Mouse (Mus musculus) forebrain, embryonic 10.5 days (tissue): ENCODE results near the gene Cabs1. TPM values are rescaled to one million over a fixed set of nuclear protein-coding genes. Genes with fewer than 3 reads are reported as not detected.

Experiments used
- DNase-seq: peaks from one replicate; pipeline ENCODE4 v3.0.0-alpha.2; 2017; ENCODE audit warnings: low spot score; ENCODE audit errors: extremely low spot score
- H3K27ac ChIP-seq: fragments of 300-500 bp; sonication (generic); 2 replicates; pipeline ENCODE4 v1.5.1; 2016; ENCODE audit warnings: mild to moderate bottlenecking
- H3K27me3 ChIP-seq: fragments of 300-500 bp; sonication (generic); 2 replicates; pipeline ENCODE4 v1.6.1; 2016; ENCODE audit warnings: mild to moderate bottlenecking; ENCODE audit not compliant: poor library complexity, severe bottlenecking
- H3K36me3 ChIP-seq: fragments of 300-500 bp; sonication (generic); replicated peaks from 2 replicates; pipeline ENCODE4 v1.6.1; 2016; ENCODE audit warnings: mild to moderate bottlenecking, moderate library complexity
- H3K4me1 ChIP-seq: fragments of 300-500 bp; sonication (generic); 2 replicates; pipeline ENCODE4 v1.6.1; 2016
- H3K4me3 ChIP-seq: fragments of 300-500 bp; sonication (generic); 2 replicates; pipeline ENCODE4 v1.5.1; 2016; ENCODE audit warnings: mild to moderate bottlenecking, moderate library complexity
- H3K9me3 ChIP-seq: fragments of 300-500 bp; sonication (generic); 2 replicates; pipeline ENCODE4 v1.6.1; 2016; ENCODE audit warnings: mild to moderate bottlenecking, moderate library complexity
- WGBS: fragments of 180-500 bp; shearing (Covaris S2); methylation state at CpG from one replicate; pipeline ENCODE4 v1.1.7; 2016; 5-methylcytosine and 5-hydroxymethylcytosine counted together
- polyA plus RNA-seq: library from polyadenylated mRNA; unstranded; fragments of >200 nt; fragmentation: Nextera tagmentation; extraction: Ambion mirVana; gene quantifications from 2 replicates; pipeline ENCODE4 v1.2.1, GENCODE M21; 2016

The Cabs1 gene
- not detected in 2 replicates for polyA plus RNA-seq

DNA sequence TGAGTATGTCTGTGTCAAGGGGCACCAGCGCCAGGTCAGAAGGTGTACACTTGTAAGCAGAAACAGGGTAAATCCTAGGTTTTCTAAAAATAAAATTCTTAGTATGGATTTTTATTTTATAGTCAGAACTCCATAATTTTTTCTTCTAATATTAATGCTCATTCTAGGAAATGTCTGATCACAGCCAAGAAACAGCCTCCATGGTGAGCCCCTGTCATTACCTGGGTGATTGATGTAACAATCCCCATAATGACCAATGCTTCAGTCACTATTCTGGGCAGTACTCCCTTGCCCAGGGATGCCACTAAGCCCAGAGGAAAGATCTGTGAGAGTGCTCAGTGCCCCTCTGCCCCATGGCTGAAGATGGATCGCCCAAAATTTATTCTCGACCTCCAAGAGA, at the start of gene Cabs1:
TSS of gene Cabs1 (plus strand) at position 301 of the 400 bp plus-strand sequence.
- DNase-seq = no peak
- Histone ChIP-seq H3K27me3 (no peaks in the 10 kb centered on the region), H3K4me3 (no peak within 1 kb of the TSS), H3K9me3 (no peaks in the 10 kb centered on the region), H3K27ac (no peak within 1 kb of the TSS), H3K4me1 (no peaks in the 10 kb centered on the region), H3K36me3 (no peaks in the 10 kb centered on the region)
- WGBS = 92% methylated on average over 3 of the region's 3 CpGs

GRCm38 (mm10) chr5:87931603-87932002, 47.6 kb upstream of the Cabs1 start:
- Histone ChIP-seq H3K4me1 (no peaks in the 10 kb centered on the region), H3K4me3 (no peak overlapping the region), H3K9me3 (no peaks in the 10 kb centered on the region), H3K27ac (no peak overlapping the region), H3K36me3 (no peaks in the 10 kb centered on the region), H3K27me3 (no peaks in the 10 kb centered on the region)
- no peak for DNase-seq
- WGBS = 44% methylated on average over 1 of the region's 1 CpGs

GRCm38 (mm10) chr5:87940752-87941151, 38.5 kb upstream of the Cabs1 start:
- H3K9me3 ChIP-seq = no peaks in the 10 kb centered on the region
- no peaks in the 10 kb centered on the region for H3K36me3 ChIP-seq
- H3K4me3 ChIP-seq = no peak overlapping the region
- 56% methylated on average over 3 of the region's 3 CpGs for WGBS
- H3K4me1 ChIP-seq = no peaks in the 10 kb centered on the region
- H3K27me3 ChIP-seq = no peaks in the 10 kb centered on the region
- no peak for DNase-seq
- no peak overlapping the region for H3K27ac ChIP-seq

DNA sequence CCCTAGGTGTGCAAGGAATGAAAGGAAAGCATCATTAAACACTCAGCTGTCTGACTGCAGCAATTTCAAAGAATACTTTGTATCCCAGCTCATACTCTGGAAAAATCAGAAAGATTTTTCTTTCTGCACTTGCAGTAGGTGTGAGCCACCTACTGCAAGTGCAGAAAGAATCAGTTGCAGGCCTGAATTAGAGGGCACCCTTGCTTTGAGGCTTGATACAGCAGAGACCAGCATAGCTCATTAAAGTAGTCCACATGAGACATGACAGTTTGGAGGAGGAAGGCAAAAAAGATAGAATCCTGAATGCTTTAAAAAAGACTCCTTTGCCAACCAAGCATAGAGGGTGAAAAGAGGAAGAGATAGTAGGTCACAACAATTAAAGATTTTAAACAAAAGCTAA, 36.7 kb upstream of the Cabs1 start:
- no peaks in the 10 kb centered on the region for H3K27me3 ChIP-seq
- H3K4me1 ChIP-seq = no peaks in the 10 kb centered on the region
- H3K27ac ChIP-seq = no peak overlapping the region
- no peak overlapping the region for H3K4me3 ChIP-seq
- H3K9me3 ChIP-seq = no peaks in the 10 kb centered on the region
- DNase-seq = no peak
- no peaks in the 10 kb centered on the region for H3K36me3 ChIP-seq

DNA sequence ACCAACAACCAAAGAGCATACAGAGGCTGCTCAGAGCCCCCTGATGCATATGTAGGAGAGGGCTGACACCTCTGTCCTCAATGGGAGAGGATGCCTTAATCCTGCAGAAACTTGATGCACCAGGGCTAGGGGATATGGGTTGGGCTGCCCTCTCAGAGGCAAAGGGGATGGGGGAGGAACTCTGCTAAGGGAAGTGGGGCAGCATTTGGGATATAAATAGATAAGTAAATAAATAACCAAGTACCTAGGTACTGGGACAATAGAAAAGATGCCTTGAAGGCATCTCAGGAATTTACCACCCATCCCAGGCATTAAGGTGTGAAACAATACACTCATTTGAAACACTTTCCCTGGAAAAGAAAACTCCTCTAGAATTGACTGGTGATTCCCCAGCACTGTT, 27.4 kb upstream of the Cabs1 start:
- Histone ChIP-seq H3K27ac (no peak overlapping the region), H3K27me3 (no peaks in the 10 kb centered on the region), H3K4me1 (no peaks in the 10 kb centered on the region), H3K36me3 (no peaks in the 10 kb centered on the region), H3K4me3 (no peak overlapping the region), H3K9me3 (no peaks in the 10 kb centered on the region)
- DNase-seq = no peak

DNA sequence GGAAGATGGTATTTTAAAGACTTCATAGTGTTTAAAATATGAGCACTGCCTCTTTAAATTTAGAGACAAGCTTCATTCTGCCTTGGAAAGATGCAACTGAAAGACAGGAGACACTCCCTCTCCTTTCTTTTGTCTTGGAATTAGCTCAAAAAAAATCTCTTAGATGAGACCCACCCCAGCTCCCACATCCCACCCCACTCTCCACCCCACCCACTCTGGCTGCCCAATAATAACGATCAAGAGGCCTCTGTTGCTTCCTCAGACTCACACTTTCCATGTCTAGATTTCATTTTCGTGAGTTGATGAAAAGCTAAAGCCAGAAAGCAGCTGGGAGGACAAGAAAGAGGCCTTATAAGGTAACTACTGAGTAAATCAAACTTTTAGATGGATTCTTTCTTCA, 10.0 kb upstream of the Cabs1 start, which contains the start of the genes 2310003L06Rik and Gm28434:
TSS of gene 2310003L06Rik (plus strand) at position 259 of the 400 bp plus-strand sequence.
TSS of gene Gm28434 (plus strand) at position 317 of the 400 bp plus-strand sequence.
- H3K27me3 ChIP-seq = no peaks in the 10 kb centered on the region
- no peak within 1 kb of the TSS for H3K27ac ChIP-seq
- no peak for DNase-seq
- H3K4me3 ChIP-seq = no peak within 1 kb of the TSS
- no peaks in the 10 kb centered on the region for H3K9me3 ChIP-seq
- no peaks in the 10 kb centered on the region for H3K4me1 ChIP-seq
- 65% methylated on average over 2 of the region's 2 CpGs for WGBS
- H3K36me3 ChIP-seq = no peaks in the 10 kb centered on the region

- no peak for DNase-seq
- WGBS = 70% methylated on average over 3 of the region's 3 CpGs
- Histone ChIP-seq H3K4me1 (no peaks in the 10 kb centered on the region), H3K4me3 (no peak overlapping the region), H3K36me3 (no peaks in the 10 kb centered on the region), H3K27ac (no peak overlapping the region), H3K27me3 (no peaks in the 10 kb centered on the region), H3K9me3 (no peaks in the 10 kb centered on the region)
Measured at GRCm38 (mm10) chr5:87982468-87983214, 3.4 kb downstream of the Cabs1 start.

GRCm38 (mm10) chr5:88002249-88002648, 23.0 kb downstream of the Cabs1 start, which contains the start of gene Smr3a:
TSS of gene Smr3a (plus strand) at chr5:88002549.
- Histone ChIP-seq H3K27ac (no peak within 1 kb of the TSS), H3K4me1 (no peaks in the 10 kb centered on the region), H3K36me3 (no peaks in the 10 kb centered on the region), H3K4me3 (no peak within 1 kb of the TSS), H3K9me3 (no peaks in the 10 kb centered on the region), H3K27me3 (no peaks in the 10 kb centered on the region)
- WGBS = 96% methylated on average over 3 of the region's 3 CpGs
- no peak for DNase-seq

- DNase-seq = no peak
- Histone ChIP-seq H3K27me3 (no peaks in the 10 kb centered on the region), H3K4me1 (no peaks in the 10 kb centered on the region), H3K4me3 (no peak overlapping the region), H3K36me3 (no peaks in the 10 kb centered on the region), H3K27ac (no peak overlapping the region), H3K9me3 (no peaks in the 10 kb centered on the region)
Measured at GRCm38 (mm10) chr5:88005241-88005640, 26.0 kb downstream of the Cabs1 start.

Other genes with a start within 250 kb of the Cabs1 start
- not detected in 2 replicates for gene Csn1s2a, start 204.9 kb upstream of the Cabs1 start, polyA plus RNA-seq
- gene Csn1s2b, start 171.4 kb upstream of the Cabs1 start, polyA plus RNA-seq = not detected in 2 replicates
- not detected in 2 replicates for gene Prr27, start 153.8 kb upstream of the Cabs1 start, polyA plus RNA-seq
- gene Odam, start 94.4 kb upstream of the Cabs1 start, polyA plus RNA-seq = not detected in 2 replicates
- 0.37 and 0.52 TPM in 2 replicates for gene Csn3, start 53.9 kb upstream of the Cabs1 start, polyA plus RNA-seq
- not detected in 2 replicates for gene 2310003L06Rik, start 10.0 kb upstream of the Cabs1 start, polyA plus RNA-seq
- gene Gm28434, start 9.9 kb upstream of the Cabs1 start, polyA plus RNA-seq = not detected in 2 replicates
- gene Smr3a, start 23.1 kb downstream of the Cabs1 start, polyA plus RNA-seq = not detected in 2 replicates
- not detected in 2 replicates for gene Smr2, start 107.1 kb downstream of the Cabs1 start, polyA plus RNA-seq
- gene Gm11116, start 132.1 kb downstream of the Cabs1 start, polyA plus RNA-seq = not detected in 2 replicates
- not detected in 2 replicates for gene Gm11115, start 174.7 kb downstream of the Cabs1 start, polyA plus RNA-seq